Mouse (Mus musculus): ENCODE measurements around the gene Ccdc191.

DNA sequence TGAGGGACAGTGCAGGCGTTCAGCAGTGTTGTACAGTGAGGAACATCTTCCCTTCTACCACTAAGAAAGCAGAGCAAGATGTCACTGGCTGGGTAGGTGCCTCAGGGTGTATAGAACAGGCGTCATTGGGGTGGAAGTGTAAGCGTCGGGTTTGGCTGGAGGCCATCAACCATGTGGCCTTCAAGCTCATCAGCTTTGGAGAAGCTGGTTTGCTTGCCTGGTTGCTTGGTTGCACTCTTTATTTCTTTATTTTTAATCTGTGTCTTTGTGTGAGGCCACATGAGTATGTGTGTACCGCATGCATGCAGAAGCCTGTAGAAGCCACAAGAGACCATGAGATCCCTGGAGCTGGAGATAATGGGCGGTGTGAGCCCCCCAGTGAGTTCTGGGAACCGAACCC is 42.7 kb downstream of the Ccdc191 start:
- TF ChIP-seq CTCF (IDR thresholded peaks at IDR 0.05; ENCODE audit: low read depth) (no peak), EP300 (optimal IDR thresholded peaks at IDR 0.05) (no peak)

All from stomach, postnatal 0 days (tissue).